Comparison of ENCODE assay signal across 19 mouse cellular contexts in the genomic region with DNA sequence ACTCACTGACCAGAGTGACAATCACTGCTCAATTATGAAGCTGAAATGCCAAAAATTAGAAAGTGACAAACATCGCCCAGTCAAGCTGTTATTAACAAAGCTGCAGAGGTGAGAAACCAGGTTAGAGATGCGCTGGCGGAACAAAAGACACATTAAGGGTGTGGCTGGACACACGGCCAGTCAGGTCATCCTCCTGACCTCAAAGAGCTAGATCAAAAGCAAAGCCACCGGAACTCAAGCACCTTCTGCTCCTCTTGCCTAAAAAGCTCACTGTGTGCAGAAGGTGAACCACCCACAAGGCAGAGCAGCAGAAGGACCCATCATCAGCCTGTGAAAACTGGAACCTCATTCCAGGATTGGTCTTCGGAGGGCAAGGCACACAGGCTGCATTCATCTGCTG.
"Had no signal": no experiment of that assay in that cellular context is flagged by ENCODE, and none has a peak within 500 bp of the region (broad histone marks: within the 10 kb centered on the region; RNA-seq: fewer than 3 reads in every experiment).

No protein-coding gene starts in this region.

- H3K9ac ChIP-seq: heart, embryonic 13.5 days; hindbrain, embryonic 12.5 days; hindbrain, embryonic 14.5 days; intestine, embryonic 15.5 days; limb, embryonic 13.5 days; limb, embryonic 15.5 days; liver, embryonic 12.5 days; liver, embryonic 14.5 days had no signal

- H3K9me3 ChIP-seq: heart, embryonic 10.5 days; heart, embryonic 13.5 days; hindbrain, embryonic 10.5 days; hindbrain, embryonic 12.5 days; intestine, embryonic 15.5 days; limb, embryonic 13.5 days; limb, embryonic 15.5 days; liver, embryonic 12.5 days had no signal

- H3K27ac ChIP-seq: heart, embryonic 10.5 days; hindbrain, embryonic 10.5 days; hindbrain, embryonic 12.5 days; hindbrain, embryonic 14.5 days; intestine, embryonic 15.5 days; layer of hippocampus, adult 2 months; left cerebral cortex, adult 2 months; limb, embryonic 13.5 days; limb, embryonic 15.5 days; liver, embryonic 12.5 days; liver, embryonic 14.5 days had no signal

- H3K4me1 ChIP-seq: liver, embryonic 12.5 days had no signal

- H3K27me3 ChIP-seq: heart, embryonic 13.5 days; hindbrain, embryonic 12.5 days; intestine, embryonic 15.5 days; limb, embryonic 13.5 days; limb, embryonic 15.5 days; liver, embryonic 12.5 days had no signal

- H3K4me3 ChIP-seq: heart, embryonic 10.5 days; heart, embryonic 13.5 days; hindbrain, embryonic 10.5 days; hindbrain, embryonic 12.5 days; intestine, embryonic 15.5 days; layer of hippocampus, adult 2 months; left cerebral cortex, adult 2 months; limb, embryonic 13.5 days; limb, embryonic 15.5 days; liver, embryonic 12.5 days had no signal

- DNase-seq: gastrocnemius, postnatal 14 days; gastrocnemius, postnatal 36 days; heart, postnatal 4 days; kidney, adult 18-20 months; kidney, postnatal 10 days; kidney, postnatal 4 days; lung, adult 18-20 months had no signal

- H3K36me3 ChIP-seq: heart, embryonic 10.5 days; heart, embryonic 13.5 days; hindbrain, embryonic 10.5 days; hindbrain, embryonic 12.5 days; intestine, embryonic 15.5 days; limb, embryonic 13.5 days; limb, embryonic 15.5 days; liver, embryonic 12.5 days had no signal
